Mouse (Mus musculus): Measurements from ENCODE around the gene Kyat1. TPM values are rescaled to one million over a fixed set of nuclear protein-coding genes. Genes with fewer than 3 reads are reported as not detected.
"Not testable (repeated sequence)": the region's sequence is repeated elsewhere in the genome, so short reads cannot be mapped to it uniquely, and the experiment has no call there.

Kyat1 gene
- total RNA-seq, 2 experiments from 2014 or later = 12.0 to 12.7 TPM

- no peak for DNase-seq
- intact Hi-C loops (cut with DNase I) = no loop called here
Measured at GRCm38 (mm10) chr2:30216293-30216692, 10.6 kb upstream of the Kyat1 start.

DNA sequence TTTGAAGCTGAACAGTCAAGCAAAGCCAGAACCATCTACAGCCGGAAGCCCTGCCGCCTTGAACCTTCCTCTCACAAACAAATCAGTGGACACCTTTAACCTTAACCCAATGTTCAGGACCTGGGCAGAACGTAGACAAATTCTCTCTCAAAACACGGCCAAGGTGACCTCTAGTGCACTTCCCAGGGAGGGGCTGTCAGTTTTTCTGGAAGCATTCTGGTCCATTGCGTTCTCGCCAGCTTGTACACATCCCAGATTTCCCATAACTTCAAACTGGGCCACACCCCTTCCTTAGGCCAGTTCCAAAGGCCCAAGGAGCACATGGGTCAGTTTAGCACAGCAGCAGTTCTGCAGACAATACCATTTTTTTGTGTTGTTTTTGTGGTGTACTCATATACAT lies 9.8 kb upstream of the Kyat1 start:
- DNase-seq = no peak
- intact Hi-C loops (cut with DNase I) = no loop called here

GRCm38 (mm10) chr2:30214745-30215144 lies 9.1 kb upstream of the Kyat1 start:
- intact Hi-C loops (cut with DNase I) = no loop called here
- DNase-seq = no peak

DNA sequence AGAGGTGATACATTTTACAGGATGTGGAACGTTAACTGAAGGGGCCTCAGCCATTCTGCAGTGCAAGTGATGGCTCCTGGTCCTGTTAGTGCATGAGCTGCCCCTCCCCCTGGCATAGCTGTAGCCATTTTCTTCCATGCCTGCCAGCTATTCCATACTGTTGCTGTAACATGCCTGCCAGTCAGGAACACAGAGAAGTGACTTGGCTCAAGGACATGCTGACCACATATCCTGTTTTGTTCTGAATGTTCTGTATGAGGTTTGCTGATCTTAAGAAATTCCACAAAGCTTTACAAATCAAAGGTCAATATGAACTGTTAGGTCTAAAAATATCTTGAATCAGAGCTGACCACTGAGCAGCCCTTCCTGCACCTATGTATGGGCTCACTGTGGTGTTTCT lies 7.3 kb upstream of the Kyat1 start:
- no peak for DNase-seq
- intact Hi-C loops (cut with DNase I) = no loop called here

DNA sequence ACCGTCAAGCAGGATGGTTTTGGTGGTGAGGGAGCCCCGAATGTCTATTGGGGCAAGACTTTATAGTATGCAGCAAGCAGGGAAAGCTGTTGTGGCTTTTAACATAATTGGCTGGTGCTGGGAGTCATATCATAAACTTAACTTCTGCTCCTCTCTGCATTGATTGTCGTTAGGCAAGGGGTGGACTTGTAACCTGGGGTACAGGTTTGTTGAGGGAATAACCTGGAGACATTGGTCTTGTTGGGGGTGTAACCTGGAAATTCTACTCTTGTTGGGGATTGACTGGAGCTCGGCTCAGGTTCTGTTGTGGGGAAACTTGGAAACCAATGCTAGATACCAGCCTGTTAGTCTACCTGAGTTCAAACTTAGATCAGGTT lies 6.5 kb upstream of the Kyat1 start:
- intact Hi-C loops (cut with DNase I) = no loop called here
- no peak for DNase-seq

GRCm38 (mm10) chr2:30211408-30212168 lies 5.9 kb upstream of the Kyat1 start:
- intact Hi-C loops (cut with DNase I) = no loop called here
- DNase-seq = no peak

DNA sequence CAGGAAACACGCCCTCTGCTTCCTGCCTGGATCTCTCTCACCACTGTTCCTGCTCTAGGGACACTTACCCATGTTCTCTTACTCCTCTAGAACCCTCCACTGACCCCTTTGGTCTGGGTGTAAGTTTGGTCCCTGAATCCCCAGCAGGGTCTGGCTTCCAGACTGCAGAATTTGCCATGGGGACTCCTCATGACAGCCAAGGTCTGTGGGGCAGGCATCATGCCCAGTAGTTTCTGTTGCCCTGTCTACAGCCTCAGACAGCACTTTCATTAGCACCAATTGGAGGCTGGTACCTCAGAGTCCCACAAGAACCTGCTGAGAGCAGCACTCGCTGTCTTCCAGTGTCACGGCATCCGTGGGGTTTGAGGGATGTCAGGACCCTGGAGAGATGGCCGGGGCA lies 2.2 kb upstream of the Kyat1 start:
- DNase-seq = no peak
- intact Hi-C loops (cut with DNase I) = no loop called here

- intact Hi-C loops (cut with DNase I) = no loop called here
- DNase-seq = no peak
Measured at GRCm38 (mm10) chr2:30207401-30207800, 1.8 kb upstream of the Kyat1 start.

- intact Hi-C loops (cut with DNase I) = no loop called here
- no peak for DNase-seq
Measured at GRCm38 (mm10) chr2:30205255-30205628, 405 bp downstream of the Kyat1 start.

DNA sequence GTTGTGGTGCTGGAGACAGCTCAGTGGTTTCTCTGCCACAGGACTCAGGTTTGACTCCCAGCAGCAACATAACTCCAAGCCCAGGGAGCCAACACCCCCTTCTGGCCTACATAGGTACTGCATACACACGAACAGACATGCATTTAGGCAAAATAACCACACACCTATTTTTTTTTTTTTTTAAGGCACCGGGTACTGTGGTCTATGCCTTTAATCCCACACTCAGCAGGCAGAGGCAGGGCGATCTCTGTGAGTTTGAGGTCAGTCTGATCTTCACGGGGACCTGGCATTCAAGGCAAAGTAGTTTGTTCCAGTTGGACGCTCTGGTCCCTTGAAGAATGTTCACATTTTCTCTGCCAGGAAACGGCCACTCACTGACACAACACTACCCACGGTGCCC lies 2.2 kb downstream of the Kyat1 start:
- intact Hi-C loops (cut with DNase I) = no loop called here
- peak; percentile 29 for DNase-seq

GRCm38 (mm10) chr2:30200388-30200925 lies 5.2 kb downstream of the Kyat1 start:
- intact Hi-C loops (cut with DNase I) = no loop called here
- no peak for DNase-seq

DNA sequence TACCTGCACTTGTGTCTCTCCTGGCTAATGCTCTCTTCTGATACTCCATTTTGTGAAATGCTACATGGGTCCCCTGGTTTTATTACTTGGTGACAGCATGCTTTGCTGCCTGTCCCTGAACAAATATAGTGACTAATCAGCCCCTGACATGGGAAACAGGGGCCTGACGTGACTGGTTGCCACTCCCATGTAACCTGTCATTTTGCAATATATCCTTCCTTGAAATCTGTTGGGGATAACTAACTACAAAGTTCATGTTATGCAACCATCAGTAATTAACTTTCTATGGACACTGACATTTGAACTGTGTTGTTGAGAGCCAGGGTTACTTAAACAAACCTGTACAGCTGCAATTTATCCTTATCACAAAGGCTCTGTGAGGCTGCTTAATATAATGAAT lies 5.7 kb downstream of the Kyat1 start:
- intact Hi-C loops (cut with DNase I) = no loop called here
- no peak for DNase-seq

DNA sequence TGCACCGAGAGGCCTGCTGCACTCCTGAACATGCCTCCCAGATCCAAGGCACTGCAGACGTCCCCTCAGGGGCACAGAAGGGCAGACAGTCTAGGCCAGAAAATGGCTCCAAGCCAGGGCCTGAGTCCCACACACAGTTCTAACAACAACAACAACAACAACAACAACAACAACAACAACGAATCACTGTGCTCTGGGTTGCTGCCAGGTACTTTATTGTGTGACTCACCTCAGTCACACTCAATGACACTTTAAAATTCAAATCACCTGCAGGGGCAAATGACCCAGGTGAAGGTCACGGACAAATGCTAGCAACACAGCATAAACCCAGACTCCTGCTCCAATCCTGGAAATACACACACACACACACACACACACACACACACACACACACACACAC lies 7.6 kb downstream of the Kyat1 start:
- intact Hi-C loops (cut with DNase I) = no loop called here
- DNase-seq = no peak

DNA sequence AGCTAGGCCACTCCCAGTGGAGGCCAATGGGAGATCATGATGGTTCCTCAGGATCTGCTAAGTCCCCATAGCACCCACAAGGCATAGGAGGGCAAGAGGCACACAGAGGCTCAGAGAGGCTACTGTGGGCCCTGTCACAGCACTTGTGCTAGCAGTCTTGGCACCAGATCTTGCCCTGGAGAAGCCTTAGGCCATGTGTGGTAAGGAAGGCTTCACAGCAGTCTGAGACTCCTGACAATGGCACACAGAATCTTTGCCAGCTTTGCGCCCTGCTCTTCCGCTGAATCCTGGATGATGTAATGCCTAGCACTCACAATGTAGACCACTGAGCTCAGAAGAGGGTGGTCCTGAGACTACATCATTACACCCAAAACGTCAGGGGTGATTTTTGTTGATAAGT lies 11.0 kb downstream of the Kyat1 start:
- intact Hi-C loops (cut with DNase I) = no loop called here
- DNase-seq = no peak

GRCm38 (mm10) chr2:30191790-30192580 lies 13.7 kb downstream of the Kyat1 start:
- no peak for DNase-seq
- intact Hi-C loops (cut with DNase I) = no loop called here

DNA sequence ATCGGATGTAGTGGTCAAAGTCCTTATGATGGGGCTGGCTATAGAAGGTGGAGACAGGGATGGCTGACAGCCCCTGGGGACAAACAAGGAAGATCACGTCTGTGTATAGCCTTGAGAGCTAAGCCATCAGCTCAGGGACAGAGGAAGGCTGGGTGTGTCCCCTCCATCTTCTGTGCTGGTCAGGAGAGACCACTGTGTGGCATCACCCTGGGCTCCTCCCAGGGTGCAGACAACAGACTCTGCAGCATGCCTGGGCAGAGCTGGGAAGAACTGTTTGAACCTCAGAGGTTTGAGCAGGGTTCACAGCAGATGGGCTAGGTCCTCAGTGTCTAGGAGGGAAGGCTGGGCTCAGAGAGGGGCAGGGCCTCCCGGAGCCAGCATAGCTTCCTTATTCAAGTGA lies 20.0 kb downstream of the Kyat1 start:
- DNase-seq = no peak
- intact Hi-C loops (cut with DNase I) = loop anchor here (10.0 kb wide), 1 partner anchor 49 kb away; the partner anchor contains the start of gene Lrrc8a

GRCm38 (mm10) chr2:30185276-30185675 lies 20.4 kb downstream of the Kyat1 start:
- intact Hi-C loops (cut with DNase I) = loop anchor here (10.0 kb wide), 1 partner anchor 50 kb away; the partner anchor contains the start of gene Lrrc8a
- DNase-seq = no peak

DNA sequence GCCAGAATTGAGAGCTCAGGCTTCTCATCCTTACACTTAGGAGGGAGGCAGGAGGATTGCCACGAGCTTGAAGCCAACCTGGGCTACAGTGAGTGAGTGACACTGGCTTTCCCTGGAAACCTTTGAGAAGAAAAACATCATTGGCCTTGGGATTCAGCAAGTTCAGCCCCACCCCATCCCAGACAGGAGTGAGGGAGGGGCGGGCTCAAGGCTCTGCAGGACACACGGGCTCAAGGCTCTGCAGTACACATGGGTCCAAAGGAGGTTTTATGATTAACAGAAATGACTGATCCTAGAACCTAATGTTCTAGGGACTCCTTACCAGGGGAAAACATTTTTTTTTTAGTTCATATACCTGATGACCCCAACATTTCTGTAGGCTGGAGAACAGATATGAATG lies 21.9 kb downstream of the Kyat1 start:
- no peak for DNase-seq
- intact Hi-C loops (cut with DNase I) = loop anchor here (10.0 kb wide), 1 partner anchor 51 kb away; the partner anchor contains the start of gene Lrrc8a

- DNase-seq = no peak
- intact Hi-C loops (cut with DNase I) = loop anchor here (10.0 kb wide), 1 partner anchor 52 kb away; the partner anchor contains the start of gene Lrrc8a
Measured at GRCm38 (mm10) chr2:30182424-30182823, 23.2 kb downstream of the Kyat1 start.

- intact Hi-C loops (cut with DNase I); DNase-seq: not testable (repeated sequence)
Measured at GRCm38 (mm10) chr2:30178711-30179110, 26.9 kb downstream of the Kyat1 start.

Measured in left cerebral cortex, postnatal 4 days (tissue).